Mouse (Mus musculus) lung, embryonic 14.5 days (tissue): ENCODE results near the gene Timp4. TPM values are rescaled to one million over a fixed set of nuclear protein-coding genes. Genes with fewer than 3 reads are reported as not detected.

Experiments used
- ATAC-seq: fragments of 200-750 bp; cut with Nextera tagmentation; 2 replicates; pipeline ENCODE4 v1.8.0; 2017; ENCODE audit warnings: mild to moderate bottlenecking, moderate TSS enrichment, moderate library complexity; ENCODE audit not compliant: insufficient read depth
- DNase-seq: peaks from one replicate; pipeline ENCODE4 v3.0.0-alpha.2; 2015
- H3K27ac ChIP-seq: fragments of 300-500 bp; sonication (generic); 2 replicates; pipeline ENCODE4 v1.5.1; 2014; ENCODE audit warnings: low read depth, mild to moderate bottlenecking, moderate library complexity
- H3K27me3 ChIP-seq: fragments of 300-500 bp; sonication (generic); 2 replicates; pipeline ENCODE4 v1.6.1; 2014; ENCODE audit warnings: low read length, control low read depth; ENCODE audit not compliant: insufficient read depth
- H3K36me3 ChIP-seq: fragments of 300-500 bp; sonication (generic); 2 replicates; pipeline ENCODE4 v1.6.1; 2014; ENCODE audit warnings: control low read depth; ENCODE audit not compliant: insufficient read depth
- H3K4me1 ChIP-seq: fragments of 300-500 bp; sonication (generic); 2 replicates; pipeline ENCODE4 v1.6.1; 2014; ENCODE audit warnings: antibody characterized with exemption, control low read depth; ENCODE audit not compliant: insufficient read depth
- H3K4me2 ChIP-seq: fragments of 300-500 bp; sonication (generic); 2 replicates; pipeline ENCODE4 v1.6.1; 2014; ENCODE audit warnings: mild to moderate bottlenecking
- H3K4me3 ChIP-seq: fragments of 300-500 bp; sonication (generic); 2 replicates; pipeline ENCODE4 v1.5.1; 2014; ENCODE audit warnings: low read depth, low read length
- H3K9ac ChIP-seq: fragments of 300-500 bp; sonication (generic); 2 replicates; pipeline ENCODE4 v1.6.1; 2014
- H3K9me3 ChIP-seq: fragments of 300-500 bp; sonication (generic); 2 replicates; pipeline ENCODE4 v1.6.1; 2016; ENCODE audit warnings: low read depth, low read length, control low read depth
- CTCF ChIP-seq: IDR thresholded peaks from 2 replicates; pipeline ENCODE4 v1.5.1; 2016; ENCODE audit warnings: antibody characterized with exemption, low read depth
- WGBS: fragments of 180-500 bp; shearing (Covaris S2); extraction: QIAGEN DNeasy Blood & Tissue Kit; methylation state at CpG from one replicate; pipeline ENCODE4 v1.1.7; 2014; 5-methylcytosine and 5-hydroxymethylcytosine counted together
- polyA plus RNA-seq: library from polyadenylated mRNA; unstranded; fragments of >200 nt; fragmentation: Nextera tagmentation; extraction: Ambion mirVana; gene quantifications from 2 replicates; pipeline ENCODE4 v1.2.1, GENCODE M21; 2014

Timp4 gene
- polyA plus RNA-seq, 1 experiment from 2014 or later: 1.1 TPM

DNA sequence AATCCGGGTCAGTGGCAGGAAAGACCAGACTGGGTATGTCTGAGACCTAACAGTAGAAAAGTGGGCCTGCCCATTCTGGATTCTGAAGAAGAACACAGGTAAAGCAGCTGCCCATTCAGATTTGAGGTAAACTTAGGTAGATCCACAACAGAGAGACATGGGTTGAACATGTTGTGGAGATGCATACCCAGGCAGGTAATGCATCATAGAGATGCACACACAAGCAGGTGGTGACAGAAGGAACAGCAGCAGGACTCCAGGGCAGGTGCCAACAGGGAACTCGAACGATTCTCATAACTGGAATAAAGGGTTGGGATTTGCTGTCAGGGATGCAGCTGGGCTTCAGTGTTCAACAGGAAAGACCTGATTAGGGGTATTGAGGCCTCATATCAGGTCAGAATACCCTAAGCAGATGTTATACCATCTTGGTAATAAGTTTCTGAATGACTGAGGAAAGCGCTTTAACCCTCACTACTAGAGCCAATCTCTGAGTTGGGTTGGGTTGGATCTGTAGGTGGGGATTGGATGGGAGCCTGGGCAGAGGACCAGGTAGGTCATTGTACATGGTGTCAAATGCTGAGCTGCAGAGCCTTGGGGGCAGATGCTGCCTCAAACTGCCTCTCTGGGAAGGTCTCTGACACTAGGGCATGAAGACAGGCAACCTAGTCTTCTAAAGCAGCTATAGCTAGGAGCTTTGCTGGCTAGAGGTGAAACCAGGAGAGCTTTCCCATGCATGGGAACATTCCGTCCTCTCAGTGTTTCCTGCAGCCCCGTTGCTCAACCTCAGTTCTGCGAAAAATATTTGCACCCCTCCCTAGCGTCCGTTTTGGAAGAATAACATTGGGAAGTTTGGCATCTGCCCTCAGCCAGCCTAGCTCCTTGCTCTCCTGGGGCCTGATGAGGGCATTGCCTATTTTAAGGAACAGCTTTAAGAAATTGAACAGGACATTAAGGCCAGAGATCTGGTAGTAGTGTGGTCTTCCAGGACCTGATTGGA lies 13.7 kb downstream of the Timp4 start:
- no peaks in the 10 kb centered on the region for H3K36me3 ChIP-seq
- no peaks in the 10 kb centered on the region for H3K9me3 ChIP-seq
- H3K4me1 ChIP-seq: no peaks in the 10 kb centered on the region
- TF ChIP-seq CTCF: no peak
- WGBS: 82% methylated on average over 9 of the region's 9 CpGs
- DNase-seq: no peak
- H3K27me3 ChIP-seq: no peaks in the 10 kb centered on the region
- H3K4me3 ChIP-seq: no peak overlapping the region
- no peak overlapping the region for H3K4me2 ChIP-seq
- ATAC-seq: no peak
- no peak overlapping the region for H3K9ac ChIP-seq
- no peak overlapping the region for H3K27ac ChIP-seq

DNA sequence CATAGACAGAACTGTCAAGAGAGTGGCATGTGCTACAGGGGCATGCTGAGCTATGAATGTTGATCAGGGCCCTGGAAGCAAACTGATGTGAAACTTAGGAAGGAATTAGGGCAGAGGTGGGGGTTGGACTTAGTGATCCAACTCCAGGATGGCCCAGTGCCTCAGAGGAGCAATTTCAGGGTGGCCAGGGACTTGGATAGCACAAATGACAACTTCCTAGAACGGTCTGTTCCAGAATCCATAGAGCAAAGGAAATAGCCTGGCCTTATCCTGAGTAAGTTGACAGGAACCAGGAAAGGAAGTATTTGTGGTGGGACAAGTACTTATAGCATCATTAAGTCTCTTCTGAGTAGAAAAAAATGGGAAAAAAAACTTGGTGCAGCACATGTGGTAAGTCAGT lies 19.4 kb downstream of the Timp4 start:
- WGBS: 86% methylated on average over 1 of the region's 1 CpGs

DNA sequence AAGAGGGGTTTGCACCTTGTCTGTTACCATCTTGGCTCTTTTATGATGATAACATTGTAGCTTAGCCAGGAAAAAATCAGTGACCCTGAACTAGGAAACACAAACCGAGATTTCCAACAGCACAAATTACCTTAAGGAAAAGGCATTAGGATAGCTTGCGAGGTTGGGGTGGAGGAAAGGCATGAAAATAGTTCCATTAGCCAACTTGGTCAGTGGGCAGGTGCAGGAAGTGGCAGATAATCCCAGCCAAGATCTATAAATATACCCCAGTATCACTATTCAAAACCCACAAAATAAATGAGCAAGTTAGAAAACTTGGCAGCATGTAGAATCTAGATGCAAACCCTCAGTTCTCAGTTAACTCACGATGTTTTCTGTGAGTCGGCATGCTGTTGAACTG lies 20.2 kb downstream of the Timp4 start:
- Histone ChIP-seq H3K9me3 (no peaks in the 10 kb centered on the region), H3K36me3 (no peaks in the 10 kb centered on the region), H3K9ac (no peak overlapping the region), H3K4me3 (no peak overlapping the region), H3K27ac (no peak overlapping the region), H3K4me2 (no peak overlapping the region), H3K27me3 (no peaks in the 10 kb centered on the region), H3K4me1 (no peaks in the 10 kb centered on the region)
- 66% methylated on average over 4 of the region's 4 CpGs for WGBS
- DNase-seq (no peak), ATAC-seq (no peak)
- TF ChIP-seq CTCF: no peak

More for the DNA sequence above, 19.4 kb downstream of the Timp4 start:
- Histone ChIP-seq H3K4me1 (no peaks in the 10 kb centered on the region), H3K4me2 (no peak overlapping the region), H3K9ac (no peak overlapping the region), H3K36me3 (no peaks in the 10 kb centered on the region), H3K4me3 (no peak overlapping the region), H3K9me3 (no peaks in the 10 kb centered on the region), H3K27ac (no peak overlapping the region), H3K27me3 (no peaks in the 10 kb centered on the region)
- DNase-seq (no peak), ATAC-seq (no peak)
- no peak for TF ChIP-seq CTCF

DNA sequence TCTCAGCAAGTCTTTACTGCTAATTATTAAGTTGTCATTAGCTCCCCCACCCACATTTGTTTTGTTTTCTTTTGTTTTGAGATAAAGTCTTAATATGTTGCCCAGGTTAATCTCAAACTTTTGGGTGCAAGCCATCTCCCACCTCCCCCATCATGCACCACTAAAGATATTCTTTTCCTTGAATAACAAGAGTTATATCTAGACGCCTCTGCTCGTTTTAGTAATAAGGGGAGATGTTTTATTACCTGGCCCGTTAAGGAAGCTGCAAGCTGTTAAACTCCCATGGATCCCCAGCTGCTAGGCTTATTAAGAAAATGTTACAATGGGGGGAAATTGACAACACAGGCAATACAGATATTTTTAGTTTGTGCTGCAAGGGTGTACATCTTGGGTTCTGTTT lies 21.4 kb downstream of the Timp4 start:
- Histone ChIP-seq H3K4me2 (no peak overlapping the region), H3K9ac (no peak overlapping the region), H3K27me3 (no peaks in the 10 kb centered on the region), H3K27ac (no peak overlapping the region), H3K9me3 (no peaks in the 10 kb centered on the region), H3K4me3 (no peak overlapping the region), H3K4me1 (no peaks in the 10 kb centered on the region), H3K36me3 (no peaks in the 10 kb centered on the region)
- TF ChIP-seq CTCF: no peak
- 74% methylated on average over 3 of the region's 3 CpGs for WGBS
- no peak for ATAC-seq
- DNase-seq: no peak

GRCm38 (mm10) chr6:115227529-115227928 lies 24.5 kb downstream of the Timp4 start:
- peak; percentile 93 for TF ChIP-seq CTCF
- Histone ChIP-seq H3K27me3 (no peaks in the 10 kb centered on the region), H3K27ac (no peak overlapping the region), H3K9ac (no peak overlapping the region), H3K36me3 (no peaks in the 10 kb centered on the region), H3K4me2 (no peak overlapping the region), H3K4me1 (no peaks in the 10 kb centered on the region), H3K4me3 (no peak overlapping the region), H3K9me3 (no peaks in the 10 kb centered on the region)
- DNase-seq (peak; percentile 94), ATAC-seq (peak; percentile 73)
- 4% methylated on average over 2 of the region's 2 CpGs for WGBS

DNA sequence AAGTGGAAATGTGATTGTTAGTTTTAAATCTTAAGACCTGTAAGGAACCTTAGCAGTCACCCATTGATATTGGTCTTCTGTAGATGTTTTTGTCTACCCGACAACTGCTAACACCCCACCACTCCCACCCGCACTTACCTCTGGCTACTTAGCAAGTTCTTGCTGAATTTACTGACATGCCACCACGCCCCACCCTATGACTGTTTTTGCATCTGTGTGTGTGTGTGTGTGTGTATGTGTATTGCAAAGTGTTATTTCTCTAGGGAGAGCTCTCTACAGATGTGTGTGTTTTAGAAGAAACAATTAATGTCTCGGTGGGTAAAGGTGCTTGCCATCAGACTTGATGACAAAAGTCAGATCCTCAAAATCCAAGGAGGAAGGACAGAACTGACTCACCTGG lies 25.0 kb downstream of the Timp4 start, which contains the start of gene Gm17482:
Gene Gm17482, plus strand, starts transcription at position 301 of the 400 bp plus-strand sequence.
- H3K4me3 ChIP-seq: no peak within 1 kb of the TSS
- H3K36me3 ChIP-seq: no peaks in the 10 kb centered on the region
- DNase-seq (no peak), ATAC-seq (no peak)
- H3K4me1 ChIP-seq: no peaks in the 10 kb centered on the region
- H3K9me3 ChIP-seq: no peaks in the 10 kb centered on the region
- no peak for TF ChIP-seq CTCF
- H3K9ac ChIP-seq: no peak within 1 kb of the TSS
- WGBS: 71% methylated on average over 4 of the region's 4 CpGs
- no peak within 1 kb of the TSS for H3K4me2 ChIP-seq
- no peak within 1 kb of the TSS for H3K27ac ChIP-seq
- H3K27me3 ChIP-seq: no peaks in the 10 kb centered on the region

DNA sequence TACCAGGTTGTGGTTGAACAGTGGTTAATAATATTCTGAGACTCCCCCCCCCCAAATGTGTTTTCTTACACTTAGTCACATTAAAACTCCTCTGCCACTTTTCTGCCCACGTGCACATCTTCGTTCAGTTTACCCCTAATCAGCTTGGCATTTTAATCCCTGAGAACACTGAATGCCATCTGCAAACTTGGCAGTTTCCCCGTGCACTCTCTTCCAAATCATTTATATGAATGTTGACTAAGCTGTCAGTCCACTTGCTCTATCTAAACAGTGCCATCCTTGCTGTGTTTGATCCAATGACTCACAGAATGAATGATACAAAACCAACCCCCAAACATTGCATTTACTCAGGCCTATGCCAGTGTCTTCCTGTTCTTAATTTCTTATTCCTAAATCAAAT lies 26.5 kb downstream of the Timp4 start:
- no peaks in the 10 kb centered on the region for H3K4me1 ChIP-seq
- no peak overlapping the region for H3K27ac ChIP-seq
- no peak for DNase-seq
- no peak overlapping the region for H3K9ac ChIP-seq
- H3K4me2 ChIP-seq: no peak overlapping the region
- TF ChIP-seq CTCF: no peak
- ATAC-seq: no peak
- H3K27me3 ChIP-seq: no peaks in the 10 kb centered on the region
- 45% methylated on average over 3 of the region's 3 CpGs for WGBS
- no peaks in the 10 kb centered on the region for H3K36me3 ChIP-seq
- H3K4me3 ChIP-seq: no peak overlapping the region
- no peaks in the 10 kb centered on the region for H3K9me3 ChIP-seq
